Mouse (Mus musculus) liver, embryonic 14.5 days (tissue): ENCODE results near the gene Gba.

Source experiments
- CTCF ChIP-seq: IDR thresholded peaks from 2 replicates; pipeline ENCODE4 v1.5.1; 2016; ENCODE audit warnings: antibody characterized with exemption, low read depth, control low read depth
- EP300 ChIP-seq: IDR thresholded peaks from 2 replicates; pipeline ENCODE4 v1.6.1; 2016; ENCODE audit warnings: antibody characterized with exemption, low read depth

DNA sequence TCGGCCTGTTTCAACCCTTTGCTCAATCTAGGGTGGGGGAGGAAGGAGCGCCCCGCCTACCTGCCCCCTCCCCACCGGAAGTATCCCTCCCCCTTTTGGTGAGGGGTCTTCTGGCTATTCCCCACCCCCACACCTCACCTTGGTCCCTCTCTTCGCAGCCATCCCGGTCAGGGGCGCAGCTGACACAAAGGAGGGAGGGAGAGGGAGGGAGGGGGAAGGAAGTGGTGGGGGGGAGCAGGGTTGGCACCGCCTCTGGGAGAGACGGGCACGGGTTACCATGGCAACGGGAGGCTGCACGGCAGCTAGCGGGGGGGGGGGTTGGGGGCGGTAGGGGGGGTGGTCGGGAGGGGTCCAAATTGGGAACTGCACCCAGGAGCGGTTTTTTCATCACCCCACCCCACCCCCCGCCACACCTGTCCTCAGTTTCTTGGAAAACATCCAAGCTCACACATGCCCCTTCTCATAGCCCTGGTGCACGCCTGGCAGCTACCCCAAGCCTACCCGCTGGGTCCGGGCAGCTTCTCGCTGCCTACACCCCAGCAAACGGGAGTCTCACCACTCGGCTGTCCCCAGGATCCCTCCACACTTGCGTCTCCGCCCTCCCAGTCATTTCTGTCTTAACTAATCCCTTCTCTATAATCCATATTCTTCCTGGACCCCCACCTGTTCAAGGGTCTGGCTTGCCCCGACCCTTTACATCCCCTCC lies 42.4 kb downstream of the Gba start:
- TF ChIP-seq CTCF (no peak), EP300 (no peak)
